Mouse (Mus musculus): ENCODE data around the gene Wsb2. TPM values are rescaled to one million over a fixed set of nuclear protein-coding genes. Genes with fewer than 3 reads are reported as not detected.

The Wsb2 gene
- polyA plus RNA-seq, 1 experiment, result 428 TPM

DNA sequence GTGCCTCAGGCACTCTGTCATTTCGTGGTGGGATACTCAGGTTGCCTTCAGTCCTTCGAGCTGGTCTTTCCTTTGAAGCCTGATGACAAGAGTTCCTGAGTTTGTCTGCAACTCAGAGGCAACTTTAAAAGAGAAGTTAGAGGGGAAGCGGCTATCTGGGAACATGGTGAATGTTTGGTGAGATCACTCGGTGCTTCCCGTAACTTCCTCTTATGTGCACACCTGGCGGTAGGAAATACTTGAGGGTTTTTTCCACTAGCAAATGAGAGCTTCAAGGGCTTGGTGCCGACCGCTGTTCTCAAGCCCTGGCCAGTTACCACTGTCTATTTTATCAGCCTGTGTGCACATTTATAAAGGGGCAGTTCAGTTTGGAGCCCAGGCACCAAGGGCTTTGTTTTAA, 3.0 kb upstream of the Wsb2 start:
- Histone ChIP-seq H3K4me1 (ENCODE audit: control insufficient read depth, insufficient read depth, low read length) (peaks cover 5% of the 10 kb centered on the region; the same call in 1 of the 2 replicates), H3K4me3 (ENCODE audit: insufficient read depth, low read length) (no peak overlapping the region), H3K27ac (ENCODE audit: insufficient read depth, low read length) (no peak overlapping the region)
- TF ChIP-seq POLR2A (IDR thresholded peaks at IDR 0.05; ENCODE audit: extremely low read depth, insufficient read depth, low read length) (no peak), CTCF (IDR thresholded peaks at IDR 0.05; ENCODE audit: extremely low read depth, insufficient read depth, low read length) (no peak)

DNA sequence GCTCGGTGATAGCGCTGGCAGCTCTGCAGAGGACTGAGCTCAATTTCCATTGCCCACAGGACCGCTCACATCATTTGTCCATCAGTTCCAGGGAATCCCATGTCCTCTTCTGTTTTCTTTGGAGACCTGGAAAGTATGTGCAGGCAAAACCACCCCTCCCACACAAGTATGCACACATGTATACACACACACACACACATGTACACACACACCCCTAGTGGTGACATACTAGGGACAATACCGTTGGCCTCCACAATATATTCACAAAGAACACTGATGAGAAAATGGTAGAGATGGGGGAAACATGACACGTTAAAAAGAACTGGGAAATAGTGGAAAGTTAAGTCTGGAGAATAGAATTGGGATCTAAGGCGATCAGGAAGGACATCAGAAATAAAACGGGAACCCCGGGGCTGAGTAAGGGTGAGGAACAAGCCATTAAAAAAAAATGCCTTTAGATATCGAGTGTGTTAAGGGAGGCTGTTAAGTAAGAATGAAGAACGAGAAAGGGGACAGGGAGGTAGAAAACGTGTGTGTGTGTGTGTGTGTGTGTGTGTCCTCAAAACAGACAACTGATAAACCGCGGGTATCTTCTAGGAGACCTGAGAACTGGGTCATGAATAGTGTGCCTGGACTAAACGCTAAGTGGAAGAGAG, 1.3 kb upstream of the Wsb2 start:
- H3K4me3 ChIP-seq (ENCODE audit: insufficient read depth, low read length), result no peak overlapping the region; the same call in 1 of the 2 replicates
- H3K4me1 ChIP-seq (ENCODE audit: control insufficient read depth, insufficient read depth, low read length), result peaks cover 11% of the 10 kb centered on the region
- TF ChIP-seq POLR2A (IDR thresholded peaks at IDR 0.05; ENCODE audit: extremely low read depth, insufficient read depth, low read length), result no peak
- no peak for TF ChIP-seq CTCF (IDR thresholded peaks at IDR 0.05; ENCODE audit: extremely low read depth, insufficient read depth, low read length)
- peak overlapping the region; percentile 18; the same call in 1 of the 2 replicates for H3K27ac ChIP-seq (ENCODE audit: insufficient read depth, low read length)

DNA sequence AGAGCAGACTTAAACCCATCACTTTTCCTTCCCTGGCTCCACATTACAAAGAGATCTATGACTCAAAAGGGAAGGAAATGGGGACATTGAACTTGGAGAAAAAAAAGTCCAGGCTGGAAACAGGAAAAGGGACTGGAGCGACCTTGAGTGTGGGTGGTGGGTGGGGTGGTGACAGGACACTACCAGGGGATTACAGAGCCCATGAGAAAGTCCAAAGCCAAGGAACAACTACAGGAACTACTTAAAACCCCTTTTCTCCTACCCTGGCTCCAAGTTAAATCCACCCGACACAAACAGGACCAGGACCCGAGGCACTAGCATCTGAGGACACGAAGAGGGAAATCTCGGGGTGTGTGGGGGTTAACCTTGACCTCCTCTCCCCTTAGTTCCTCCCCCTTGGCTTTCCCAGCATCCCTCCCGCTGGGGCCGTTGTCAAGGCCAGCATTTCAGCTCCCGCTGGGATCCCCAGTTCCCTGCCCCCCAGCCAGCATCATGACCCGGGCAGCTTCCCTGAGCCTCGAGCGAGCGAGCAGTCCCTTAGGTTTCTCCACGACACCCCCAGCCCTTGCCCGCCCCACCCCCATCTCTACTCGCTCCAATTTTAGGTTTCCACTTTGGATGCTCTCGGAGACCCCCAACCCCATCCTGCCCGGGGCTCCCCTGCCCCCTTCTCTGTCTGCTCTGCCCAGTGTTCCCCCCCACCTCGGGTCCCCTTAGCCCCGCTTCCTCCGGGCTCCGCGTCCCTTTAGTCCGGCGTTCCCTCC, 557 bp upstream of the Wsb2 start:
- 0 out of 2 replicates have a peak, but pooled peaks have one; percentile 21 for TF ChIP-seq POLR2A (IDR thresholded peaks at IDR 0.05; ENCODE audit: extremely low read depth, insufficient read depth, low read length)
- no peak for TF ChIP-seq CTCF (IDR thresholded peaks at IDR 0.05; ENCODE audit: extremely low read depth, insufficient read depth, low read length)
- peaks cover 18% of the 10 kb centered on the region for H3K4me1 ChIP-seq (ENCODE audit: control insufficient read depth, insufficient read depth, low read length)
- H3K4me3 ChIP-seq (ENCODE audit: insufficient read depth, low read length), result peak overlapping the region; percentile 99
- peak overlapping the region; percentile 18 for H3K27ac ChIP-seq (ENCODE audit: insufficient read depth, low read length)

DNA sequence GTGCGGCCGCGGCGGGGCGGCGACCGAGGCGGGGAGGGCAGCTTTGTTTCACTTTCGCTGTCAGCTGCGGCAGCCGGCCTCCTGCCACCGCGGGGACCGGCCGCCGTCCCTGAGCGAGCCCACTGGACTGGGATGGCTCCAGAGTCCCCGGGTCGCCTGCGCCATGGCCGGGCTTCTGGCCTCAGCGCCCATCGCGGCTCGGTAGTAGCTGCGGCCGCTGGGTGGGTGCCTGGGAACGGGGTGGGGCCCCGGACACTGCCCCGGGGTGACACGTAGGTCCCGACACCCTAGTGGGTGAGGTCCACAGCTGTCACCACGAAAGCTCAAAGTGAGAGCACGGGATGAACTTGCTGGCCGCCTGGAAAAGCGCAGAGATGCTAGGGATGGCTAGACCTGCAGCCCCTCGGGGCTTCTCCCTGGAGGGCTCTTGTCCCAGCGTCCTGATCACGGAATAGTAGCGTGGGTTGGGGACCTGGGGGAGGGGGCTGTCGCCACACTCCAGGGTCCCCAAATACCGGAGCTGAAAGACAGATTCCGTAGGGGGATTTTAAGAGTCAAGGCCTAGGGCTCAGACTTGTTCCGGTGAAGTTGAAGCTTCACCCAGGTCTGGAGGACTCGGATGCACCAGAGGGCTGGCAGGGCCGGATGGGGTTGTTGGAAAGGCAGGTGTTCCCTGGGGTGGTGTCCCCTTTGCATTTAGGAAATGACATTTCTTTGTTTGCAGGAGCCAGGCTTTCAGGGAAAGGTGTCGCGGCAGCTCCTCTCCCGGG, 559 bp downstream of the Wsb2 start:
- H3K27ac ChIP-seq (ENCODE audit: insufficient read depth, low read length), result peak overlapping the region; percentile 97
- peaks cover 24% of the 10 kb centered on the region for H3K4me1 ChIP-seq (ENCODE audit: control insufficient read depth, insufficient read depth, low read length)
- no peak for TF ChIP-seq CTCF (IDR thresholded peaks at IDR 0.05; ENCODE audit: extremely low read depth, insufficient read depth, low read length)
- no peak for TF ChIP-seq POLR2A (IDR thresholded peaks at IDR 0.05; ENCODE audit: extremely low read depth, insufficient read depth, low read length)
- H3K4me3 ChIP-seq (ENCODE audit: insufficient read depth, low read length), result peak overlapping the region; percentile 99

DNA sequence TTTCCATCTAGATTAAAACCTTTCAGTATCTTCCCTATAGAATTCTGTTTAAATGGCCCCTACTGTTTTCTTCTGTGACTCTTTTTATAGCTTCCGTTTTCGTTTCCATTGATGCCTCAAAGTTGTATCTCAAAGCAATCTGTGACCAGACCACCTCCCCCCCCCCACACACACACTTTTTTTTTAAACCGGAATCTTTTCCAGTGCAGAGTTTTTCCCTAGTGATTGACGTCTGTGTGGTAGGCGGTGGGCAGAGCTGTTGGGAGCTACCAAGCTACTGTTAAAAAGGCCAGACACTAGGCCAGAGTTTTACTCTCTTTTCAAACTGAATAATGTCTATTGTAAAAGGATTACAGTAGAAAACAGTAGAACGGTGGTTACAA, 1.1 kb downstream of the Wsb2 start:
- H3K4me1 ChIP-seq (ENCODE audit: control insufficient read depth, insufficient read depth, low read length), result peaks cover 26% of the 10 kb centered on the region

DNA sequence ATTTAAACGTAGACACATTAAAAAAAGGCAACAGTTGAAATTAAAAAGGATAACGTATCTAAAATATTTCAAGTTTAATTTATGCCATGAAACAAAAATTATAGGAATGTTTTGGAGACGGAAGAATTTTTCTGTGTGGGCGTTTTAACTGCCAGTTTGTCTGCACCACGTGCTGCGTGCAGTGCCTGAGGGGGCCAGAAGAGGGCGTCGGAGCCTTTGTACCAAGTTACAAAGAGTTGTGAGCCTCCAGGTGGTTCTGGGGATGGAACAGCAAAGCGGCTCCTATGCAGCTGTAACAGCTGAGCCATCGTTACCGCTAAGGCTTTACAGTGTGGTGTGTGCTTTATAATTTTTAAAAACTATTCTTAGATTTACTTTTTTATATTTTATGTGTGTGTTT, 1.6 kb downstream of the Wsb2 start:
- H3K27ac ChIP-seq (ENCODE audit: insufficient read depth, low read length), result no peak overlapping the region
- H3K4me1 ChIP-seq (ENCODE audit: control insufficient read depth, insufficient read depth, low read length), result peaks cover 27% of the 10 kb centered on the region
- H3K4me3 ChIP-seq (ENCODE audit: insufficient read depth, low read length), result peak overlapping the region; percentile 99
- no peak for TF ChIP-seq POLR2A (IDR thresholded peaks at IDR 0.05; ENCODE audit: extremely low read depth, insufficient read depth, low read length)
- peak; percentile 72 for TF ChIP-seq CTCF (IDR thresholded peaks at IDR 0.05; ENCODE audit: extremely low read depth, insufficient read depth, low read length)

More for the DNA sequence above, 1.1 kb downstream of the Wsb2 start:
- TF ChIP-seq POLR2A (IDR thresholded peaks at IDR 0.05; ENCODE audit: extremely low read depth, insufficient read depth, low read length) (no peak), CTCF (IDR thresholded peaks at IDR 0.05; ENCODE audit: extremely low read depth, insufficient read depth, low read length) (no peak)
- H3K27ac ChIP-seq (ENCODE audit: insufficient read depth, low read length), result peak overlapping the region; percentile 97
- peak overlapping the region; percentile 99 for H3K4me3 ChIP-seq (ENCODE audit: insufficient read depth, low read length)

DNA sequence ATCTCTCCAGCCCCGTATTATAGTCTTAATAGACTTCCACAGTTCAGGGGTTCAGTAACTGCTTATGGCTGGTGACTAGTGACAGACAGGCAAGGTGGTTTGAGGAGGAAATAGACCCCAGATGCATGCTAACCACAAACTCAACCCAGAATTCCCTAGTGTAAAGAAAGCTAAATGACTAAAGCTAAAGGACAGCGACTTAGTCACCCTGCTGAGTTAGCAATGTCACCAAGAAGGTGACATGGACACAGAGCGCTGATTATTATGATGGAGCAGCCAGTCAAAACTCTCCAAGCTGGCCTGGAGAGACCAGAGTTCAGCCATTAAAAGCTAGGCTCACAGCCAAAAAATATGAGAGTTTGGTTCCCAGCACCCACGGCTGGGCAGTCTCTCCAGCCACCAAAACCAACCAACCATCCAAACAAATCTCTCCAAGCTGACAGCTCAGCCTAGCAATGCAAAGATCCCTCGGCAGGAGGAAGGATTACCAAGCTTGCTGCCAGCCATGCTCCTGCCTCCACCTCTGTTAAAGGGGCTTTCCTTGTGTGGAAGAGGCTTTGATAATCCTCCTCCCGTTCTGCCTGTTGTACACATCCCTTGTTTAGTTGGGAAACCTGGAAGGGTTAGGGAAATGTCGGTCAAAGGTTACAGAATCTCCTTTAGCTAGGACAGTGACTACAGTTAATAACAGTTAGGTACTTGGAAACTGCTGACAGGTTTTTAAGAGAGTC, 2.6 kb downstream of the Wsb2 start:
- TF ChIP-seq POLR2A (IDR thresholded peaks at IDR 0.05; ENCODE audit: extremely low read depth, insufficient read depth, low read length) (no peak), CTCF (IDR thresholded peaks at IDR 0.05; ENCODE audit: extremely low read depth, insufficient read depth, low read length) (no peak)
- Histone ChIP-seq H3K27ac (ENCODE audit: insufficient read depth, low read length) (no peak overlapping the region), H3K4me3 (ENCODE audit: insufficient read depth, low read length) (no peak overlapping the region), H3K4me1 (ENCODE audit: control insufficient read depth, insufficient read depth, low read length) (peaks cover 31% of the 10 kb centered on the region)

DNA sequence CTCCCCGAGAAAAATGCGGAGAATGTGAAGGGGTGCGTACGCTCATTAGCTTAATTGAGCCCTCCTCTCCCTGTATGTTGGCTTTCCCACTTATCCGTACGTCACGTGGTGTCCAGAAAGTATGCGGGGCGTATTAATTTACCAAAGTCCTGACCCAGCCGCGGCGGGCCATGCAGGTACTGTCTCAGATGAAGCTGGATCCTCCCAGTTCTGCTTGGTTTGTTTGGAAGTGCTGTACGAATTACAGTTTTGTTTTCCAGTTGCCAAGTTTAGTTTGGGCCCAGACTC, 3.1 kb downstream of the Wsb2 start:
- peaks cover 31% of the 10 kb centered on the region for H3K4me1 ChIP-seq (ENCODE audit: control insufficient read depth, insufficient read depth, low read length)
- H3K4me3 ChIP-seq (ENCODE audit: insufficient read depth, low read length), result no peak overlapping the region
- TF ChIP-seq POLR2A (IDR thresholded peaks at IDR 0.05; ENCODE audit: extremely low read depth, insufficient read depth, low read length) (no peak), CTCF (IDR thresholded peaks at IDR 0.05; ENCODE audit: extremely low read depth, insufficient read depth, low read length) (no peak)
- H3K27ac ChIP-seq (ENCODE audit: insufficient read depth, low read length), result no peak overlapping the region

All from cortical plate, adult 2 months (tissue).